Mouse (Mus musculus): Measurements from ENCODE around the gene Rhov.

The Rhov gene

DNA sequence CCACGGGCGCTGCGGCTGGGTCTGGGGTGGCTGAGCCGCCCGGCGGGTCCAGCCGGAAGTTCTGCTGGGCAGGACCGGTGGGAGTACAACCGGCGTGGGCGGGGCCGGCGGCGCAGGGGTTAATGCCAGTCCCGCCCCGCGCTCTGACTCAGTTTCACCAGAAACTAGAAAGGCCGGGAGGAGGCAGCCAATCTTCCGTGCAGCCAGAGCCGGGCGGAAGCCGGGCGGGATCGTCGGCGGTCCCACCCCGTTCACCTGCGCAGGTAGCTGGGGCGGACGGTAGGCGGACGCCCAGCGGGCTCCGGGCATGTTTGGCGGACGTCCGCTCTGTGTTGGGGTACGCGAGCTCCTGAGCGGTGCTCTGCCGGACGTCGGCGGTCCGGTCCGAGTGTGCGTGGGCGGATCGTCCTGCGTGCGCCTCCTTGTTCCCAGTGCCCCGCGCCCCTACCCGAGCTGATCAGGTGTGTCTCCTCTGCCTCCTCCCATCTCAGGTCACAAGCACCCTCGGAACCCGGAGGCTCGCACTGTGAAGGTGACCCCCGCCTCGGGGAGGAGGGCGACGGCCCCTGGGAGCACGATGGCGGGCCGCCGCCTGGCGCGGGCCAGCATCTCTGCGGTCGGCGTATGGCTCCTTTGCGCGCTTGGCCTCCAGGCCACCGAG, 33.7 kb downstream of the Rhov start, which contains the start of gene Spint1:
Spint1 (plus strand) TSS at position 153 of the 661 bp plus-strand sequence.
- no peak for DNase-seq (ENCODE audit: low read depth)

- no peak for DNase-seq (ENCODE audit: low read depth)
Measured at GRCm38 (mm10) chr2:119236682-119237209, 34.3 kb downstream of the Rhov start.

GRCm38 (mm10) chr2:119229775-119230704, 41.0 kb downstream of the Rhov start, which contains the start of gene Ppp1r14d:
Ppp1r14d (minus strand) TSS chr2:119229906.
- DNase-seq (ENCODE audit: low read depth) = no peak
